Mouse (Mus musculus) splenic B cell, adult 2 months (primary cell): ENCODE data around the gene Snrpf.

Experiments
- DNase-seq: peaks from one replicate; pipeline ENCODE4 v3.0.0-alpha.2; 2011; ENCODE audit warnings: low read depth, low spot score
- H3K27me3 ChIP-seq: 2 replicates; pipeline ENCODE4 v1.6.1; 2012; ENCODE audit warnings: mild to moderate bottlenecking, low read length, moderate library complexity, mixed read lengths; ENCODE audit not compliant: control insufficient read depth, poor library complexity, insufficient read depth, severe bottlenecking
- H3K36me3 ChIP-seq: 2 replicates; pipeline ENCODE4 v1.6.1; 2012; ENCODE audit warnings: mild to moderate bottlenecking, low read length, moderate library complexity, mixed read lengths; ENCODE audit not compliant: control insufficient read depth, poor library complexity, insufficient read depth, severe bottlenecking

Gene Snrpf

DNA sequence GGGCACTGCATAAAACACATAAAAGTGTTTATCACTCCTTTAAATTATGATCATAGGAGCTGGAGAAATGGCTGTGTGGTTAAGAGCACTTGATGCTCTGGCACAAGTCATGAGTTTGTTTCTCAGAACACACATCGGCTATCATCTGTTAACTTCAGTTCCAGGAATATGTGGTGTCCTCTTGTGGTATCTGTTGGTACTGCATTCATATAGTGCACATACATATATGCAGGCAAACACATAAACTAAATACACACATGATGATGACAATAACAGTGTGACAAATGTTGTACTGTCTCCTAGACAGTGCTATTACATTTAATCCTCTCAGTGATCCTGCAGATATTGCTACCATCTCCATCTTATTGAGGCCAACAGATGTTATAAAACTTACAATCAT, 13.8 kb upstream of the Snrpf start:
- no peaks in the 10 kb centered on the region for H3K27me3 ChIP-seq
- H3K36me3 ChIP-seq = no peaks in the 10 kb centered on the region
- DNase-seq = peak; percentile 21

DNA sequence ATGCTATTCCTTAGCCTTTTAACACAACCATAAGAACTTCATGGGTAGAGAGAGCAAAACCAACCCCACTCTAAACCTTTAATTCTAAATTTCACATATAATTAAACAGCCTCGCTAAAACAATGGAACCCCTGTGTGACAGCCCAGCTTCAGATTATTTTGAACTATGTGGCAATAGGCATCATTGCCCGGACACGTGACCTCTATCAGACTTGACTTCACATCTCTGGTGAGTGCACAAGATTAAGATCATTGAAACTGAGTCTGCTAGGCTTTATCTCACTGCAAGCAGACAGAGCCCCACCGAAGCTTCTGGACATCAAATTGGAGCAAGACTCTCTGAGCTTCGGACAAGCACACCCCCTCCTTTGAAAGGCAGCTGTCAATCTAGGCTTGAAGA, 12.8 kb upstream of the Snrpf start:
- no peaks in the 10 kb centered on the region for H3K27me3 ChIP-seq
- no peak for DNase-seq
- no peaks in the 10 kb centered on the region for H3K36me3 ChIP-seq

DNA sequence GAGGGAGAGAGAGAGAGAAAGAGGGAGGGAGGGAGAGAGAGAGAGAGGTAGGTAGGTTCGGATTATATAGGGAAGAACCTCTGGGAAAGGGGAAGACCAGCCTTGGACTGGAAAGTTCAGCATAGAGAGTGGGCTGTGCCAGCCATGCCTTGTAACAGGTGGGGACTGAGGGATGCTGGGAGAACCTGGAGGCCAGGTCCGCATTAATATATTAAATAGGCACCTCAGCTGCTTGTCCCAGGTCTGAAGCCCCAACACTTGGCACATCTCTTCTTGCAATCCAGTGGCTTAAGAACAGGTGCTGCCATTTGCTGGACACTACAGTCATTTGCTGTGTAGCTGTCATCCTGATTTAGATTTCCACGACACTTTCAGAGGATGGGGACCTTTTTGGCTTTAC, 7.1 kb upstream of the Snrpf start:
- H3K27me3 ChIP-seq = no peaks in the 10 kb centered on the region
- no peaks in the 10 kb centered on the region for H3K36me3 ChIP-seq
- no peak for DNase-seq

DNA sequence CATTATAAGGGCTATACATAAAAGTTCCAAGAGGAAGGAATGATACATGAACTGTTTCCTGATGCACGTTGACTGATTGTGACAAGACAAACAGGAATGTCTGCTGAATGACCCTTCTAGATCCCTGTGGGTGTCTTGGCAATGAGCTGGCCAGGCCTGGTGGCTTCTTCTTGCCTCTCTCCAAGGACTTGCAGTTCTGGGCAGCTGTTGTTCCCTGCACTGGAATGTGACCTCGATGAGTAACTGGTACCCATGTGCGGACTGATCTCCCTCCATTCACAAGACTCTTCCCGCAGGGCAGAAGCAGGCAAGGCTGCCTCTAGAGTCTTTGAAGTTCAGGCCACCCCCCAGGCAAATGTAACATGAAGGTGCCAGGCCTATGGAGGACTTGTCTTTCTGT, 6.3 kb upstream of the Snrpf start:
- H3K36me3 ChIP-seq = no peaks in the 10 kb centered on the region
- no peaks in the 10 kb centered on the region for H3K27me3 ChIP-seq
- no peak for DNase-seq

DNA sequence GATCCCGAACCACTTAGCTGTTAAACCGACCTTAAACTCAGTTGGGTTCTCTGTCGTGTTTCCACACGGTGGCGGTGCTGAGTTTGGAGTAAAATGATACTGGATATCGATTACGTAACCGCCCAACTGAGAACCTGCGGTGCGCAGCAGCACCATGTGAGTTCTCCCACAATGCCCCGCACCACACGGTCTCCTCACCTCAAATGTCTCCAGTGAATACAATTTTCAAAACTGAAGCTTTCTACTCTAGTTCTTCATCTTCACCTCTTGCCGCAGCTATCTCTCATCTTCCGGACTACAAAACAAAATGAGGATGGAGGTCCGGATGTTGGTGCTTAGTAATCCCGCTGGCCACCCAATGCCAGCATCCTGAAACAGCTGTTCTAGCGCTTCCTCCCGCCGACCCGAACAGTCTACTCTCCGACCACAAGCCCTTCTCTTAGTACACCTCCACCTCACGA, 4.5 kb upstream of the Snrpf start:
- Histone ChIP-seq H3K27me3 (no peaks in the 10 kb centered on the region), H3K36me3 (no peaks in the 10 kb centered on the region)
- peak; percentile 89 for DNase-seq

DNA sequence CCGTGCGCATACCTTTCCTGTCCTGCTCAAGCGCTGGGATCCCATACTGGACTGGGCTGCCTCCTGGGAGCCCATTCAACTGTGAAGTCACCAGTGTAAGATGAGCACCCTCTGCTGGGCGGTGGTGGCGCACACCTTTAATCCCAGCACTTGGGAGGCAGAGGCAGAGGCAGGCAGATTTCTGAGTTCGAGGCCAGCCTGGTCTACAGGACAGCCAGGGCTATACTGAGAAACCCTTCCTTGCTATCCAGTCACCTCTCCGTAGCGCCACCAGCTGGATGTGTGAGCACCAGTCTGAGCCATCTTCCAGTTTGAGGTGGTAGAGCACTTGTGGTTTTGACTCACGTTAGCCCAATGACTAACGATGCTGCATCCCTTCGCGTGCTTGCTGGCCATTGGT, 3.0 kb upstream of the Snrpf start:
- peak; percentile 37 for DNase-seq
- H3K27me3 ChIP-seq = no peaks in the 10 kb centered on the region
- no peaks in the 10 kb centered on the region for H3K36me3 ChIP-seq

DNA sequence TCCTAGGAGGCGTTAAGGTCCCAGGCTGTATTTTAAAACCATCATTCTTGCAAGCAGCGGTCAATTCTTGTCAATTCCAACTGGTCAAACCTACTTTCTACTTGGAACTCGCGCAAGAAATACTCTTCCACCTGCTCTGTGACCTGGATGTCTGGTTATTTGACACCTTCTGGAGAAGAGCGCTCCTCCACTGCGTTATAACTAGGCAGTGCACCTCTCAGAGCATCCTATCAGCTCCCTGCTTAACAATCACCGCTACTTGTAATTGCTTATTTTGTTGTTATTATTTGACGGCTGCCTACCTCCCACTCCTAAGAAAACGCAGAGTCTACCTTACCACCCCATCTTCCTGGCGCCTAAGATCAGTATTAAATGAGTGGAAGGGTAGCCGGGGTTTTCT, 710 bp downstream of the Snrpf start:
- DNase-seq = peak; percentile 20
- H3K36me3 ChIP-seq = peaks cover 2% of the 10 kb centered on the region; the same call in 1 of the 2 replicates
- no peaks in the 10 kb centered on the region for H3K27me3 ChIP-seq

DNA sequence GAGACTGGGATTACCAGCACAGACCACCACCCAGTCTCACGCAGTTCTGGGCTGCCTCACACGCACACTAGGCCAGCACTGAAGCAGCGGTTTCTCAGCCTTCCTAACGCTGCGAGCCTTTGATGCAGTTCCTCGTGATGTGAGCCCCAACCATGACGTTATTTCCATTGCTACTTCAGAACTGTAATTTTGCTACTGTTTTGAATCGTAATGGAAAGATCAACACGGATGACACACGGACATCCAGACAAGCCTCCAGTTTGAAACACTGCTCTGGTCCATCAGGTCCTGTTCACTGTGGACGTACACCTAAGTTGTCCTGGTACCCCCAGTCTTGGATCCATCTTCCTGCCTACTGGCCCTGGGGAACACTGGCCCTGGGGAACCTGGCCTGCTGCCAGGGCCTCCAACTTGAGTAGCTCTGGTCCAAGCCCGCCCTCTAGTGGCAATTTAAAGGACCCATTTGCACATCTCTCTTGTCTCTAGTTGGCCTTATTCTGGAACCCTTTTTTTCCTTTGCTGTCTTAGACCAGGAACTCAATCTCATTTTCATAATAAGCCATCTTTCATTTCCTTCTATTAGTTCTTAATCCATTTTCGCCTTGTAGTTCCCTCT, 12.1 kb downstream of the Snrpf start:
- DNase-seq = peak; percentile 87
- no peaks in the 10 kb centered on the region for H3K27me3 ChIP-seq
- H3K36me3 ChIP-seq = peaks cover 2% of the 10 kb centered on the region; the same call in 1 of the 2 replicates

DNA sequence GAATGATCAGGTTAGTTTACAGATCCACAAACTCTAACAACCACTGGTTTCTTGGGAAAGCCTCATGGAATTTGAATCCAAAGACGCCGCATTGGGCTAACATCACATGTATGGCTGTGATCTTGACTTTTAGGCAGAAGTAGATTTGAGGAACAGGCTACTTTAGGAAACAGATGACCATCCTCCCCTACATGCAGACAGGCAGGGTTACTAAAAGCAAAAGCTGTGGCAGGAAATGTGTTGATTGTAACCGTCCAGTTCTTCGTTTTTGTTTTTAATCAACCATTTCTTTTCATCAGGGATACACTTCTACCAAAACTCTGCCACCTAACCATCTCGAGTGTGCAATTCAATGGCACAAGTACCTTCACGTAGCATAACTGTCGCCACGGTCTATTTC, 13.5 kb downstream of the Snrpf start:
- no peak for DNase-seq

DNA sequence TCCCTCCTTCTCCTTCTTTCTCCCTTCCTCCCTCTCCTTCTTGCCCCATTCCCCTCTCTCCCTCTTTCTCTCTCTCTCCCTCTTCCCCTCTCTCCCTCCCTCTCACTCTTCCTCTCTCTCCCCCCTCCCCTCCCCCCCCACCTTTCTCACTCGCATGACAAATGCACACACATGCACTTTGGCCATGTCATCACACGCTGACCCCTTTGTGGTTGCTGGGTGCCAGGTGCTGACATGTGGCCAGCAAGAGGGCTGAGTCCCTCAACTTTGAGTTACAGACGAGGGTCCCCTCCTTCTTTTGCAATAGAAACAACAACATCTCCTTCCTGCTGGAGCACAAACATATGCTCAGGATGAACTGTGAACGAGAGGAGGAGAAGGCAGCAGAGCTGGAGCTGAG, 14.5 kb downstream of the Snrpf start:
- Histone ChIP-seq H3K36me3 (no peaks in the 10 kb centered on the region; the same call in 1 of the 2 replicates), H3K27me3 (no peaks in the 10 kb centered on the region)
- no peak for DNase-seq

More for the DNA sequence above, 13.5 kb downstream of the Snrpf start:
- no peaks in the 10 kb centered on the region; the same call in 1 of the 2 replicates for H3K36me3 ChIP-seq
- no peaks in the 10 kb centered on the region for H3K27me3 ChIP-seq

DNA sequence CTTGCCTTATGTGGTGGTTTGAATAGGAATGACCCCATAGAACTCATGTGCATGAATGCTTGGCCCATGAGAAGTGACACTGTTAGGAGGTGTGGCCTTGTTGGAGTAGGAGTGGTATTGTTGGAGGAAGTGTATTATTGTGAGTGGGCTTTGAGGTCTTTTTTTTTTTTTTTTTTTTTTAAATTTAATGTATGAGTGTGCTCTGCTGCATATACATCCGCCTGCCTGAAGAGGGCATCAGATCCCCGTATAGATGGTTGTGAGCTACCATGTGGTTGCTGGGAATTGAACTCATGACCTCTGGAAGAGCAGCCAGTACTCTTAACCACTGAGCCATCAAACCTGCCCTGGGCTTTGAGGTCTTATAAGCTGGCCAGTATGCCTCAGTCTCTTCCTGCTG, 17.3 kb downstream of the Snrpf start:
- DNase-seq = no peak
- Histone ChIP-seq H3K27me3 (no peaks in the 10 kb centered on the region), H3K36me3 (no peaks in the 10 kb centered on the region)

DNA sequence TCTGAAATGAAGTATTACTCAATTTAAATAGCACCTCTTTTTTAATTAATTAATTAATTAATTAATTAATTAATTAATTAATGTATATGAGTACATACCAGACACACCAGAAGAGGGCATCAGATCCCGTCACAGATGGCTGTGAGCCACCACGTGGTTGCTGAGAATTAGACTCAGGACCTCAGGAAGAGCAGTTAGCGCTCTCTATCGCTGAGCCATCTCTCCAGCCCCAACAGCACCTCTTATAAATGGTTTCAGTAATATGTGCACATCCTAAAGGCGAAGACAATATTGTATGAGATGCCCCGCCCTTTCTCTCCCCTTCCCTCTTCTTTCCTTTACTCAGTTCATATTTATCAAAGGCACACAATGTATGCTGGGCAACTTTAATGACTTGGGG, 20.8 kb downstream of the Snrpf start:
- H3K27me3 ChIP-seq = no peaks in the 10 kb centered on the region
- DNase-seq = no peak
- no peaks in the 10 kb centered on the region for H3K36me3 ChIP-seq

DNA sequence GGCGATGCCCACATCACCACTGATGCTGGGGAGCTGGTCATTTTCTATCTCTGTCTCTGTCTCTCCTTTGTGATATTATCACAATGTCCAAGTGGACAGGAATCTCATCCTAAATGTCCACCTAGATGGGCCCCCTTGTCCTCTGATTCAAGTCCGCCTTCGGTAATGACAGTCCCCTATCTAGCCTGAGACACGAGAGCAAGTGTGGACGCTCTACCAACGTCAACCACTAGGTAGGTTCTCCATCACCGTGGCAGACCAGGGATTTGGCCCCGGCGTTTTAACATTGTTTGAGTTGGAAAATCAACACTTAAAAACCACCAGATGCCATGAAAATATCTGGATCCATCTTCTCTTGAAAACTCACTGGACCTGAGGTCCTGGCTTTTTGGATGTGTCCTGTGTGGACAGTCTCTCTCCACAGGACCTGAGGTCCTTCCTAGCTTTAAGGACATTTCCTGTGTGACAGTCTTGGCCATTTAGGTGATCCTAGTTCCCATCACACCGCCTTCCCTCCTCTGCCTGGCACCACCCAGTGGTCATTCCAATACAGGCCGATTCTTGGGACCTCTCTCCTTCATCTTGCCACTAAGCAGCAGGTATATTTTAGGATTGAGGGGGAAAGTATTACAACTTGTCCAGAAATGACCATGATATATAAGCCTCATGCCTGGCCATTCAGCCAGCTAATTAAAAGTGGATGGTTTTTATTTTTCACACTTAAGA, 21.5 kb downstream of the Snrpf start:
- H3K36me3 ChIP-seq = no peaks in the 10 kb centered on the region
- no peak for DNase-seq
- no peaks in the 10 kb centered on the region for H3K27me3 ChIP-seq

DNA sequence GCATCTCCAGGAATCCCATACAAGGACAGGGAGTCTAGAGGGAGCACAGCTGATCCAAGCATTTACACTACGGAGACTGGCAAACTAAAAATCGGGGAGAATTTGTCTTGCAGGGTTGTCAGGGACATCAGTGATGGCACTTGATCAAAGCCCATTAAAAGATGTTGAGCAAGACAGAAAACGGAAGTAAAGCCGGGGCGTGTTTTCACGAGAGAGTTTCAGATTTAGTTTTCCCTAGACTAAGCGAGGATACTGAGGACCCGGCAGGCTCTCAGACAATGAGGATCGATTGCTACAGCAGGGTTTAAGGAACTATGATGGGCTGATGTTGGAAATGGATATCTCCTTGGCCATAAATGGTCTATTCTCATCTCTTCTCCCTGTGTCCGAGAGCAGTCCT, 22.4 kb downstream of the Snrpf start:
- Histone ChIP-seq H3K36me3 (no peaks in the 10 kb centered on the region), H3K27me3 (no peaks in the 10 kb centered on the region)
- DNase-seq = no peak

DNA sequence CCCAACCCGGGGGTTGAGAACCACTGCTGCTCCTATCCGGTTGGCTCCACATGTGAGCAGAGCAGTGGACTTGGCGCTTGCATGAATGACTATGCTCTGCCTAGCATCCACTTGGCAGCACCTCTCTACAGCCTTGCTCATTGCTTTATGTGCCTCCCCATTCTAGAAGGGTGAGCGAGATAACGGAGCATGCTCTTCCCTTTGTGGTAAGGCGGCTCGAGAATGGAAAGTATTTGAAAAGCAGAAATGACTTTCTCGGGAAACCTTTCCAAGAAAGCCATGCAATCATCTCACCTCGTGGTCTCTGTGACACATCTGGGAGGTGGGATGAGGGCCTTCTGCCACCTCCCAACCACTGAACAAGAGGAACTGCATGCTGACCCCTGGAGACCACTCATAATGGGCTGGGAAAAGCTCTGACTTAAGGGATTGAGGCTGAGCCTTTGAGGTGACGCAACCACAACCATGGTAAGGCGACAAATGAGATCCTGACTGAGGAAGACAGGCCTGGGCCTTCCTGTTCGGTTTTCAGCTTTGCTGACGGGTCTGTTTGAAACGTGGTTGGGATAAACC, 24.9 kb downstream of the Snrpf start:
- Histone ChIP-seq H3K36me3 (no peaks in the 10 kb centered on the region), H3K27me3 (no peaks in the 10 kb centered on the region)
- DNase-seq = no peak
